Mouse (Mus musculus) forebrain, postnatal 0 days (tissue): ENCODE data around the gene Des. TPM values are rescaled to one million over a fixed set of nuclear protein-coding genes. Genes with fewer than 3 reads are reported as not detected.

Experiments used
- ATAC-seq: fragments of 200-750 bp; cut with Nextera tagmentation; 2 replicates; pipeline ENCODE4 v1.8.0; 2017; ENCODE audit warnings: mild to moderate bottlenecking, moderate library complexity
- DNase-seq: peaks from one replicate; pipeline ENCODE4 v3.0.0-alpha.2; 2015
- H3K27ac ChIP-seq: fragments of 300-500 bp; sonication (generic); 2 replicates; pipeline ENCODE4 v1.5.1; 2014; ENCODE audit warnings: low read depth, mild to moderate bottlenecking, antibody characterized with exemption, low read length, moderate library complexity, mixed read lengths
- H3K27me3 ChIP-seq: fragments of 300-500 bp; sonication (generic); 2 replicates; pipeline ENCODE4 v1.6.1; 2014; ENCODE audit warnings: mild to moderate bottlenecking, low read length, mixed read lengths; ENCODE audit not compliant: insufficient read depth
- H3K36me3 ChIP-seq: fragments of 300-500 bp; sonication (generic); 2 replicates; pipeline ENCODE4 v1.6.1; 2014; ENCODE audit warnings: mild to moderate bottlenecking, moderate library complexity; ENCODE audit not compliant: insufficient read depth
- H3K4me1 ChIP-seq: fragments of 300-500 bp; sonication (generic); 2 replicates; pipeline ENCODE4 v1.6.1; 2014; ENCODE audit warnings: antibody characterized with exemption; ENCODE audit not compliant: insufficient read depth
- H3K4me2 ChIP-seq: fragments of 300-500 bp; sonication (generic); 2 replicates; pipeline ENCODE4 v1.6.1; 2014; ENCODE audit warnings: low read depth, mild to moderate bottlenecking, moderate library complexity
- H3K4me3 ChIP-seq: fragments of 300-500 bp; sonication (generic); 2 replicates; pipeline ENCODE4 v1.5.1; 2014; ENCODE audit warnings: low read depth, low read length, mixed read lengths
- H3K9ac ChIP-seq: fragments of 300-500 bp; sonication (generic); 2 replicates; pipeline ENCODE4 v1.6.1; 2014; ENCODE audit warnings: mild to moderate bottlenecking
- H3K9me3 ChIP-seq: fragments of 300-500 bp; sonication (generic); 2 replicates; pipeline ENCODE4 v1.6.1; 2016; ENCODE audit warnings: low read length
- CTCF ChIP-seq: sonication (generic); IDR thresholded peaks from 2 replicates; pipeline ENCODE4 v1.5.1; 2016; ENCODE audit warnings: antibody characterized with exemption, control low read depth, low read depth
- WGBS: fragments of 180-500 bp; shearing (Covaris S2); extraction: QIAGEN DNeasy Blood & Tissue Kit; methylation state at CpG from one replicate; pipeline ENCODE4 v1.1.7; 2014; 5-methylcytosine and 5-hydroxymethylcytosine counted together
- polyA plus RNA-seq: library from polyadenylated mRNA; unstranded; fragments of >200 nt; fragmentation: Nextera tagmentation; extraction: Ambion mirVana; gene quantifications from 2 replicates; pipeline ENCODE4 v1.2.1, GENCODE M21; 2015
- total RNA-seq: library from RNA; depleted of rRNA; stranded (reverse); fragments of >200 nt; gene quantifications from 2 replicates; pipeline ENCODE4 v1.2.3, GENCODE M21; 2014

The Des gene
- total and polyA plus RNA-seq, 2 experiments from 2014 or later = 1.0 to 1.2 TPM

DNA sequence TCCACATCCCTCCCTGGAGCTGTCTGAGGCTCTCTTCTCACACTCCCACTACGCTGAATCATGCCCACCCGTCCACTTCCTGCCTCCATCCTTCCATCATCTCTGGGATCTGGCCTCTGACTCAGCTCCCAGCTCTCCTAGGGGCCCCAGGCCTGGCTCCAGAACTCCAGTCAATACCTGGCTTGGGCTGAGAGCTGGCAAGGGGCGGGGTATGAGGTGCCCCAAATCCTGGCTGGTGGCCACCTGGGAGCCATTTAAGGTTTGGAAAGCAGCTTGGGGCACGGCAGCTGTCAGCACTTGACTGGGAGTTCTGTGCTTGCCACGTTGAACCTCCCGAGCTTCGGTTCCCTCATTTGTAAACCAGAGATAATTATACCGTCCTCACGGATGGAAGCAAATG lies 33.0 kb downstream of the Des start:
- Histone ChIP-seq H3K4me2 (no peak overlapping the region), H3K9ac (no peak overlapping the region), H3K27me3 (0 out of 2 replicates have a peak, but pooled peaks cover 2% of the 10 kb centered on the region), H3K4me3 (no peak overlapping the region), H3K27ac (peak overlapping the region; percentile 35; the same call in 1 of the 2 replicates), H3K9me3 (no peaks in the 10 kb centered on the region), H3K4me1 (peaks cover 7% of the 10 kb centered on the region; the same call in 1 of the 2 replicates), H3K36me3 (no peaks in the 10 kb centered on the region)
- no peak for TF ChIP-seq CTCF
- ATAC-seq = peak; percentile 72
- WGBS = 29% methylated on average over 9 of the region's 9 CpGs
- DNase-seq = peak; percentile 61

DNA sequence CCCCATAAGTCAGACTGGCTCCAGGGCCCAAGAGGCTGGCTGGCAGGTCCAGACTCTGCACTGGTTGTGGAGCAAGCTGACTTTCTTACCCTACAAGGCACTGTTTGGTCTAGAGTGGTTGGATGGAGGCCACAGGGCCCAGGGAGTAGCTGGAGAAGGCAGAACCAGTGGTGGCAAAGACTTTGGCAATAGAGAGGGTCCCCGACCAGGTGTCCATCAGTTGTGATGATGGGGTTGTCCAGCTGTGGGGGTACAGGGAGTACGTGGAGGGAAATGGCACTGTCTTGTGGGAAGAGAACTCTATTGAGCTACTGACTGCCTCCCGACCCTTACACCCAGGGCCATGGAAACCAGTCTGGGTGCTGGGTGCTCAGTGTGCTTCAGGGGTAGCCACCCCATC lies 33.7 kb downstream of the Des start:
- TF ChIP-seq CTCF = no peak
- Histone ChIP-seq H3K4me1 (peaks cover 7% of the 10 kb centered on the region; the same call in 1 of the 2 replicates), H3K36me3 (no peaks in the 10 kb centered on the region), H3K27me3 (no peaks in the 10 kb centered on the region), H3K9me3 (no peaks in the 10 kb centered on the region), H3K4me3 (no peak overlapping the region), H3K4me2 (no peak overlapping the region), H3K27ac (peak overlapping the region; percentile 45; the same call in 1 of the 2 replicates), H3K9ac (no peak overlapping the region; the same call in 1 of the 2 replicates)
- WGBS = 89% methylated on average over 3 of the region's 3 CpGs
- DNase-seq (no peak), ATAC-seq (peak; percentile 13; the same call in 1 of the 2 replicates)

DNA sequence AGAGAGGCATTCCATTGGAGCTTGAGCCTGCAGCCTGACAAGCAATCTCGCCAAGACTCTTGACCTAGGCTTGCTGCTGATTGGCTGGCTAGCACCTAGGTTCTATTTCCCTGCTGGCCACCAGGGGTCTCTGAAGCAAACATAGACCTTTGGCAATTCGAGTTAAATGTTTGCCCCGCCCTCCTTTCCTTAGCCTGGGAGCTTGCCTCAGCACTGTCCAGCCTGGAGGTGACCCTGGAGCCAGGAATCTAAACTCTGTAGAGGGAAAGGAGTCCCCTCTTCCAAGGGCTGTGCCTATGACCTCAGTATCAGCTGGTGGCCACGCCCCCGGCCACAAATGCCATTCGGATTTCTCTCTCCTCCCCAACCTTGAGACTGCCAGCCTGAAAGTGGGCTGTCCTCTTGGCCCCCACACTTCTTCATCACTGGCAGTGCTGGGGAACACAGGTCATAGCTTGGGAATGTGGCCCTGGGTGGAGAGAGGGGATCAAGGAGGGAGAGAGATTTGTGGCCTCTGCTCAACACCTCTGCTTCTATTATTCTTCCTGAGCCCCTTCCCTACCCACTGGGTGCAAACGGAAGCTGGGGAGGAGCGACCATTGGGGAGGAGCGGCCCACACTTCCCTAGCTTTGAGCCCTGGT lies 38.8 kb downstream of the Des start:
- TF ChIP-seq CTCF = peak; percentile 68
- H3K4me2 ChIP-seq = no peak overlapping the region
- WGBS = 15% methylated on average over 9 of the region's 9 CpGs
- H3K27ac ChIP-seq = no peak overlapping the region
- no peaks in the 10 kb centered on the region for H3K9me3 ChIP-seq
- H3K4me1 ChIP-seq = no peaks in the 10 kb centered on the region
- peaks cover 28% of the 10 kb centered on the region for H3K36me3 ChIP-seq
- peak; percentile 68 for DNase-seq
- no peak overlapping the region for H3K9ac ChIP-seq
- H3K4me3 ChIP-seq = no peak overlapping the region
- peak; percentile 28; the same call in 1 of the 2 replicates for ATAC-seq
- no peaks in the 10 kb centered on the region for H3K27me3 ChIP-seq

DNA sequence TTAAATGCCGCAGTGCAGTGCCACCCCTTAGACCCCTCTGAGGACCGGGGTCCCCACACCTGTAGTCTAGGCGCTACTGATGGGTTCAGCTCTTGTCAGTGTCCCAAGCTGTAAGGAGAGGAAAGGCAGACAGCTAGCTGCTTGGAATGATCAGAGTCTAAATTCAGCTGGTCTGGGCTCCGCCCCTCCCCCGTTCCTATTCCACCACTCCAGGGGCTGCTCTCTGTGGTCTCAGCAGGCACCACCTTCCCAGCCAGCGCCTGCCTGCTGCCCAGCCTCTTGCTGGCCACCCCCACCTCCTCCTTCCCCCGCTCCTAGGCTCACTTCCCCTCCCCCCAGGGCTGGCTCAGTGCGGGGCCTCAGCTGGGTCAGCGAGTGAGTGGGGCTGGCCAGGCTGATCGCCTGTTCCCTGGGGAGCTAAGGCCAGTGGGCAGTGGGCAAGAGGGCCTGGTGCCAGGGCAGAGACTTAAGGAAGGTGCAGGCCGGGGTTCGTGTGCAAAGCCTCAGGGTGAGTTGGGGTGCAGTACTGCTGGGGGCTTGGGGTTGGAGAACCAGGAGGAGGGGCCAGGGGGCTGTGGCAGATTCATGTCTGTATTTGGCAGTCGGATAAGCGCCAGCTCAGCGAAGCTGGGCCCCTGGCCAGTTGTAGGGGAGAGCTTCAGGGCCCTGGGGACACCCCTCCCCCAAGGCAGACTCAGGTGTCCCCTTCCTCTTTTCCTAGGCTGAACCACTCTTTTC lies 39.8 kb downstream of the Des start:
- H3K27ac ChIP-seq = no peak overlapping the region
- H3K4me3 ChIP-seq = no peak overlapping the region
- WGBS = 17% methylated on average over 15 of the region's 15 CpGs
- no peak overlapping the region for H3K9ac ChIP-seq
- peak; percentile 78 for ATAC-seq
- TF ChIP-seq CTCF = no peak
- DNase-seq = no peak
- 0 out of 2 replicates have a peak overlapping the region, but pooled peaks have one; percentile 2 for H3K4me2 ChIP-seq
- peaks cover 38% of the 10 kb centered on the region for H3K36me3 ChIP-seq
- H3K27me3 ChIP-seq = no peaks in the 10 kb centered on the region
- no peaks in the 10 kb centered on the region for H3K4me1 ChIP-seq
- H3K9me3 ChIP-seq = no peaks in the 10 kb centered on the region

DNA sequence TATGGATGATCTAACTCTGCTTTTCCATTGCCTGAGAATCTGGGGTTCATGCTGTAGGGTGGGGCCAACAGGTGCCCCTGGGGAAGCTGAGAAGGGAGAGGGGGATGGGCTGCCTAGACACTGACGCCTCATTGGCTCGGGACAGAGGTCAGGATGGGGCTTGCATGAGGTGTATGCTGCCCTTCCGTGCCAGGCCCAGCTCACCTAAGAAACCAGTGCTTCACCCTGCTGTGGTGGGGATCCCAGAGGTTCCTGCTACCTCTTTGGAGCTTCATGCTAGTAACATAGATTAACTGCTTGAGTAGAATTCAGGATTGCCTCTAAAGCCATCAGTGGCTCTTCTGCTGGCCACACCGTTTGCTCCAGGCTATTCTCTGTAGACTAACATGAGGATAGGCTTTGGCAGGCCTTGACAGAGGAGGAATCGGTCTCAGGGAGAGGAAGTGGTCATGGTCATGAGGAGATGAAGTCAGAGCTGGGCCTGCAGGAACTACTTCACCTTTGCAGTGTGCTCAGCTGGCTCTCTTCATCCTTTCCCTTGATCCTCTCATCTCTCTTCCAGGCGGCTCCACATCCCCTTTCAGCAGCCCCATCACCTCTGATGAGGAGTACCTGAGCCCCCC lies 40.5 kb downstream of the Des start:
- no peak for TF ChIP-seq CTCF

DNA sequence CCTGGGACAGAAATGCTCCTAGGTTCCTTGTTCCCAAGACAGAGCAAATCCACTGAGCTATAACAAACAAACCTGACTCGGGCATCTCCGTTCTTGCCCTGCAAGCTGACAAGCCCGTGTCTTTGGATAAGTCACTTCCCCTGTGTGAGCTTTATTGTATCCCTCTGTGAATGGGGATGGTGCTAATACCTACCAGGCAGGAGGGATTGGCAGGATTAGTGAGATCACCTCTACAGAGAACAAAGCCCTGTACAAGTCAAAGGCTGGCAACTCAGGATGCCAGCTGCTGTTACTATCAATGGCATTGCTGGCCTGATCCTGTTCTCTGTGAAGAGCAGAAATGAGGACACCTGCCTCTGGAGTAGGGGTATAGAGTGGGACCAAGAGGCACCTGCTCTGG lies 45.4 kb downstream of the Des start:
- no peak overlapping the region for H3K27ac ChIP-seq
- H3K27me3 ChIP-seq = no peaks in the 10 kb centered on the region
- H3K9me3 ChIP-seq = no peaks in the 10 kb centered on the region
- TF ChIP-seq CTCF = no peak
- H3K4me3 ChIP-seq = no peak overlapping the region
- H3K4me1 ChIP-seq = no peaks in the 10 kb centered on the region
- no peak overlapping the region for H3K9ac ChIP-seq
- peaks cover 55% of the 10 kb centered on the region for H3K36me3 ChIP-seq
- no peak for DNase-seq
- no peak for ATAC-seq
- 64% methylated on average over 3 of the region's 3 CpGs for WGBS
- H3K4me2 ChIP-seq = no peak overlapping the region

More for the DNA sequence above, 40.5 kb downstream of the Des start:
- H3K9me3 ChIP-seq = no peaks in the 10 kb centered on the region
- no peak overlapping the region for H3K4me3 ChIP-seq
- no peak overlapping the region for H3K27ac ChIP-seq
- H3K9ac ChIP-seq = no peak overlapping the region
- peaks cover 39% of the 10 kb centered on the region for H3K36me3 ChIP-seq
- 0 out of 2 replicates have a peak overlapping the region, but pooled peaks have one; percentile 2 for H3K4me2 ChIP-seq
- H3K4me1 ChIP-seq = no peaks in the 10 kb centered on the region
- ATAC-seq (no peak), DNase-seq (no peak)
- no peaks in the 10 kb centered on the region for H3K27me3 ChIP-seq
- WGBS = 39% methylated on average over 6 of the region's 6 CpGs
